Mouse (Mus musculus) G1E-ER4 (cell line): ENCODE results near the gene Pde6g. TPM values are rescaled to one million over a fixed set of nuclear protein-coding genes. Genes with fewer than 3 reads are reported as not detected.

Experiments
- GATA1 ChIP-seq: IDR thresholded peaks from one replicate; pipeline ENCODE4 v1.8.0; 2012; ENCODE audit warnings: low read length, inconsistent platforms
- polyA plus RNA-seq: library from polyadenylated mRNA; stranded (reverse); fragments of >175 nt; gene quantifications from 2 replicates; pipeline ENCODE4 v1.2.3, GENCODE M21; 2012

The Pde6g gene
- polyA plus RNA-seq, 1 experiment = 0.17 TPM

DNA sequence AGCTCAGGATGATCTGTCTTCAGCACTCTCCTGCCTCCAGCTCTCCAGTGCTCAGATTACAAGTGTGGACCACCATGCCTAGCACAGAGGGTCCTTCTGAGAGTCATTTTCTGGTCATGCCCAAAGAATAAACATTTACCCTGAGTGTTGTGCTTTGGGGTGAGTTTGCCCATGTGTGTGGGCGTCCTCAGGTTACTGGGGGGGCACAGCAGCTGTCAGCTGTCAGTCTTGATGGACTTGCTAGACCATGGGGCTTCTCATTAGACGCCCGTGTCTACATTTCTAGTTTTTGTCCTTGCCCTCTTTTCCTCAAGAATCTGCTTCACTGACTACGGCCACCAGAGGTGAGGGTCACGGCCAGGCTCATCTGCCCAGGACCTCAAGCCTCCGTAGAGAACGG, 6.1 kb downstream of the Pde6g start:
- TF ChIP-seq GATA1 = no peak

DNA sequence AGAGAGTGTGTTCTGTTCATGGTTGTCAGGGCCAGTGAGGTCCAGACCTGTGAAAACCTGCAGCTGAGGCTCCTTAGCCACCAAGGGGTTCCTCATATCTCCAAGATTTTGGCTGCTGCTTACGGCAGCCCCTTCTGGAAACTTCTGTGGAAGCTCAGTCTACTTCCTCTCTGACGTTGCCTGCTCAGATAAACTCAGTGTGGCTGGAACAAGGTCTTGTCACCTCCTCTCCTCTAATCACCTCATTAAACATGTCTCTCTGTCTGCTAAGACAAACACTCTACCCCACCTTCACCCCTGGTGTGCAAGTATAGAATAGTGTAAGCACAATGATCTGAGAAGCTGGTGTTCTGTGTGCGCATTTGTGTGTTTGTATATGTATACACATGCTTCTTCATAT, 7.8 kb downstream of the Pde6g start:
- no peak for TF ChIP-seq GATA1

DNA sequence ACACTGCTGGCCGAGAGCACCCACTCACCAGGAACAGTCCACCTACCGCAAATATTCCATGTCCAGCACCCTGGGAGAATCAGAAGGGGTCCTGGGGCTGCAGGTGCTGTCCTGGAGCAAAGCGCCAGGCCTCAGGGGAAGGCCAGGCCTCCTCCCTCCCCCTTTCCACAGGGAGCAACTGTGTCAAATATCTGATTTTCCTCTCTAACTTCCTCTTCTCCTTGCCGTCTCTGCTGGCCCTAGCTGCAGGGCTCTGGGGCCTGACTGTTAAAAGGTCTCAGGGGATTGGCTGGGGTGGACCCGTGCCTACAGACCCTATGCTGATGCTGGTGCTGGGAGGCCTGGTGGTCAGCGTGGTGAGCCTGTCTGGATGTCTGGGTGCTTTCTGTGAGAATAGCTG, 9.2 kb downstream of the Pde6g start:
- no peak for TF ChIP-seq GATA1

DNA sequence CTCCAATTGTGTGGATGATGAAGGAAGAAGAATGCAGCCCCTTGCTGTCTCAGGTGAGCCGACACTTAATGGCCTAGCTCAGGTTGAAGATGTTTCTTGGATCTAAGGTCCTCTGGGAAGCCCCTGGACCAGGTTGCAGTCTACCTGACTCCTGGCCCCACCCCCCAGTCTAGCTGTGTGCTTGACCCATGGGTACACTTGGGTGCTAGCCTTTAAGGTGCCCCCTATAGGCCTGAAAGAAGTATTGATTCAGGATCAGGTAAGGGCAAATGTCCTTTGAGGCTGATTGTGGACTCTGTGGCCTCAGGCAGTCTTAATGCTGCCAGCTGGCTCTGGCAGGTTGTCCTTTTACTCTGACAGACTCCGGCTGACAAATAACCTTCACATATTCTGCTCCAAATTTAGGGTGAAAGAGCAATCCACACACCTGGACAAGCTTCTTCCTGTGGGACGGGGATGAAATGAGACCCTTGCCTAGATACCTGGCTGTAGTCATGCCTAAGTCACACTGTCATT, 10.5 kb downstream of the Pde6g start:
- TF ChIP-seq GATA1 = no peak

DNA sequence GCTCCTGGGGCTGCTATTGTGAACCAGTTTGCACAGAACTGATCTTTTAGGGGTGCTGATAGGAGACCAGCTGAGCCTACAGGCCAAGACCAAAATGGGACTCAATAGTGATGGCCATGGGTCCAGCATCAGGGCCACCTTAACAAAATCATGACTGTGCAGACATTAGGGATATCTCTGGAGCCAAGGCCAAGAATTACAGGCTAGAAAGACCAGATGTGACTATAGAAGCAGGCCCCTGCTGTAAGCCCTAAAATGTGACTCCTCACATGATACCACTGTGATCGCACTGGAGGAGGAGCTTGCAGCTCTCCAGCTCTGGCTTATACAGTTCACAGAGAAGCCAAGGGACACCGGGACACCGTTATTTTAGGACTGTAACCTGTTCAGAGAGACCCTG, 11.0 kb downstream of the Pde6g start, which contains the start of gene Tspan10:
TSS of gene Tspan10 (plus strand) at position 301 of the 400 bp plus-strand sequence.
- TF ChIP-seq GATA1 = no peak

DNA sequence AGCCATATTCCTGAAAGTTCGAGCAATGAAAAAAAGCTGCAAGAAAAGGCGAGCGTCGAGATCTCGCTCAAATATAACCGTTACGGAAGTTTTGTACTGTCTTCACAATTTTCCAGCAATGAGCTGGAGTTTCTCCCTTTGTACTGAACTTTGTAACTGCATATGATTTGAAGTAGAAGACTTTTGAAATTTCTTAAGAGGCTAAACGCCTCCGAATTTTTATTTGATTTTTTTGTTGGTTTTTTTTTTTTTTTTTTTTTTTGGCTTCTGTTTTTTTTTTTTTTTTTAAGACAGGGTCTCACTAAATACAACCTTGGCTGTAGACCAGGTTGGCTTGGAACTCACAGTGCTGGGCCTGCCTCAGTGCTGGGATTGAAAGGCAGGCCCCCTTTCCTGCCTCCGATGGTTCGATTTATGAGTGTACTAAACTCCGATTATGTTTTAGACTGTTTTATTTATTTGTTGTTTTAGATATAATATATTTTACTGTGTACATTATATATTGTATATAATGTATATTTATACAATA, 15.4 kb downstream of the Pde6g start:
- TF ChIP-seq GATA1 = no peak

DNA sequence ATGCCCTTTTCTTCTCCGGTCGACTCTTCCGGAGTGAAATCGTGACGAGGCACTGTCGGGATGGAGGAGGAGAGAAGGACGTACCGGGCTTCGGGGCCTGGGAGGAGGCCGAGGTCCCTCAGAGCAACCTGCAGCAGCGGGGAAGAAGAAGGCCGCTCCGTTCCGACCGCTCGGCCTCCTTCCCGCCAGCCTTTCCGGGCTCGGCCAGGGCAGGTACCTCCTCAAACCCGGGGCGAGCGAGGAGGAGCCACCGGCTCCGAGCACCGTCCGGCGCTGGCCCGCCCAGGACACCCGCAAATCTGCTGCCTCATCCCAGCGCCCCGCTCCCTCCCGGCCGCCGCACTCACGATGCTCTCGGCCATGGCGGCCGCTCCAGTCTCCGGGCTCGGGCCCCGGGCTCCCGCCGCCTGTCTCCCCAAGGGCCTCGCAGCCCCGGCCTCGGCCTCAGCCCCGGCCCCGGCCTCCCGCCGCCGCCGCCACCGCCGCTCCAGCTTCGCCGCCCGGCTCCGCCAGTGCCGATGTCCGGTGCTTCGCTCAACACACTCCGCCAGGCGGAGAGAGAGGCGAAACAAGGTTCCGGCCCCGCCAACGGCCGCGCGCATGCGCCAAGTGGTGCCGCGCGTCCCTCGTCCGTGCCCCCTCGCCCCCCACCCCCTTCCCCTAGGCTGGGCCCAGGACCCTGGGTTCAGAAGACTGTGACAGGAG, 16.0 kb downstream of the Pde6g start, which contains the start of gene Nploc4:
TSS of gene Nploc4 (minus strand) at position 557 of the 705 bp plus-strand sequence.
- no peak for TF ChIP-seq GATA1

DNA sequence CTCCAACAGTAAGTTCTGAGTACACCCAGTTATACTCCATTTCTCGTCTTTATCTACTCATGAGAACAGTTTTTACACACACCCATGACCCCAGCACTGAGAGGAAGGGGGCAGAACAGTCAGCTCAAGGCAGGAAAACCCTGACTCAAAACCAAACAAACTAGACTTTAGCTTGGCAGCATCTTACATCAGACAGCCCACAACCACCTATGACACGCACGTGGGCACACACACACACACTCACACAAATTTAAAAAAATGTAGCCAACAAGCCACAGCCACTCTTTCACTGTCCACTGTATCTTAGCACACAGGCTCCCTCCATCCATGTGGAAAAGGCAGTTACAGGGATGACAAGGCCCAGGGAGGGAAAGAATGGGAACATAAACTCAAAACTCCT, 26.6 kb downstream of the Pde6g start:
- no peak for TF ChIP-seq GATA1

DNA sequence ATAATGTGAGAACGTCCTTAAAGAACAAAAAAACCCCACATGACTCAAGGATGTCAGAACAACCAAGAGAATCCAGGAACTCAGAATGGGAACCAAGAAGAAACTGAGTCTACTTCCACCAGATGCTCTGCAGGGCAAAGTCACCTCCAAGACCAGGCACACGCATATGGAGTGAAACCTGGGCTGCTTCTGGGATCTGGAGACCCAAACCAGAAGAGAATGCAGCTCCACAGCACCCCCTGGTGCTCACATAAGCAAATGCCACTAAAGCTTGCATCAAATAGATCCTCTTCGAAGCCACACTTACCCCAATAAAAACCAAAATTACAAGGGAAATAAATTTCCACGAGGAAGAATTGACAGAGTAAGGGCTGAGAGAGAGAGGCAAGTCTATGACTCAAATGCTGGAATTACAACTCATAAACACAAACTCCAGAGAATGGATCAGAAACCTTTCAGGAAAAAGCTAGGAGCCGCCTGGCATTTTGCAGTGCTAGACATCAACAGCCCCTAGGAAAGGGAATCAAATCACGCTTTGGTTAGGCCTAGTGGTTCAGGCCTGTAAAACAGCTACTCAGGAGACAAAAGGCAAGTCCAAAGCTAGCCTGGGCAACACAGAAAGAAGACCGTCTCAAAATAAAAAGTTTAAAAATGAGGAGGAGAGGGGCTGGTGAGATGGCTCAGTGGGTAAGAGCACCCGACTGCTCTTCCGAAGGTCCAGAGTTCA, 29.6 kb downstream of the Pde6g start:
- TF ChIP-seq GATA1 = no peak

DNA sequence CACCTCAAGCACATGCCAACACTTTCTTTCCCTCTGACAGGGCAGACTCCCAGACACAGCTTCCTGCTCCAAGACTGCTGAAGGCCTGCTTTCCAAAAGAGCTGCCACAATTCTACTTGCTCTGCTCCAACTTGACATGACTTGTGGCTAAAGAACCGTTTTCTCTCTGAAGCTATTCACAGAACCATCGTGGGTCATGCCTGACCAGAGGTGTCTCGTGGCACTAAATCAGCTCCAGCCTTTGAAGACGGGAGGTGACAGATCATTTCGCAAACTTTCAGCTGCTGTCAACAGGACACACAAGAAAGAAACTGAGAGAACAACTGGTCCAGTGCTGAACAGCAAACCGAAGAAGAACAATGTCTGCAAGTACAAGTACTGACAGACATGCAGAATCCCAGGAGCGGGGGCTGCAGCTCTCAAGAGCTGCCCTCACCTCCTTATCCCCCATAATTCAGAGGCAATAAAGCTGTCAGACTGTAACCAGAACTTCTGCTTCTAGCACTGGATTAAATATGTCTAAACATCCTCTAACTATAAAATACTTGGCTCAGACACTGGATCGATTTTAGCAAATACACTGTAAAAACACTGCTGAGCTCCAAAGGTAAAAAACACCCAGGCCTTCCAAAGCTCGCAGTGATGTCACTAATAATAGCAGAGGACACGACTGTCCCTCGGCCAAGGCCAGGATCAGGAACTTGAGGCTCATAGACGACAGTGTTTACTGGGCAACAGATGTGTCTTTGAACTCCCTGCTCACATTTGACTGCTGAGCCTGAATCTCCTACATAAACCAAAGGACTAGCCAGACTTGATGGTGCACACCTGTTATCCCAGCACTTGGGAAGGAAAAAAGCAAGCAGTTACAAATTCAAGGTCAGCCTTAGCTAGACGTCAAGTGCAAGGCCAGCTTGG, 30.4 kb downstream of the Pde6g start:
- no peak for TF ChIP-seq GATA1

DNA sequence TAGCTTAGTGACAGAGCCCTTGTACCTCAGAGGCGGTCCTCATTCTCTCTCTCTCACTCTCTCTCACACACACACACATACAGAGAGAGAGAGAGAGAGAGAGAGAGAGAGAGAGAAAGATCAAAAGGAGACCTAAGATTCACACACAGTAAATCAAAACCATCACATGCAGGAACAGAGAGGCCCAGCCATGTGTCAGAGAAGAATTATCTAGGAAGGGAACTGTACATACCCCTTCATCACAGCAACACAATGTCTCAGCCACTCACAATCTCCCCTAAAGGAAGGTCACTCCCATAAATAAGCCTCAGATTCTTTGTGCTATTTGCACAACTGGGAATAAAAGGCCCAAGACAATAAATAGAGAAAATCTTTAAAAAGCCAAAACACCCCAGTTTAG, 34.7 kb downstream of the Pde6g start:
- no peak for TF ChIP-seq GATA1

DNA sequence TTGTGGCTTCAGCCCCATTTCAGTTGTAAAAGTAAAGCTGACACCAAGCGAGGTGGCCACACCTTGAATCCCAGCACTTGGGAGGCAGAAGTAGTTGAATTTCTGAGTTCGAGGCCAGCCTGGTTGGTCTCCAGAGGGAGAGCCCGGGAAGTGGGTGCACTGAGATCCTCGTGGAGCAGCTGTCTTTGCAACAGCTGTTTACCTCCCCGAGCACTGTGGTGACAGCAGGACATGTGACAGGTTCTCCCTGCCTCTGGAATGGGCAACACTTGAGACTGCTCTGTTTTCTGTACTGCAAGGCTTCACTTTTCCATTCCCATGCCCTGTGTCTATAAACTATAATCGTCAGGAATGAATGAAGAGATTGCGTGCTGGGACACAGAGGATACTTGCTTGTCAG, 35.4 kb downstream of the Pde6g start:
- TF ChIP-seq GATA1 = no peak

DNA sequence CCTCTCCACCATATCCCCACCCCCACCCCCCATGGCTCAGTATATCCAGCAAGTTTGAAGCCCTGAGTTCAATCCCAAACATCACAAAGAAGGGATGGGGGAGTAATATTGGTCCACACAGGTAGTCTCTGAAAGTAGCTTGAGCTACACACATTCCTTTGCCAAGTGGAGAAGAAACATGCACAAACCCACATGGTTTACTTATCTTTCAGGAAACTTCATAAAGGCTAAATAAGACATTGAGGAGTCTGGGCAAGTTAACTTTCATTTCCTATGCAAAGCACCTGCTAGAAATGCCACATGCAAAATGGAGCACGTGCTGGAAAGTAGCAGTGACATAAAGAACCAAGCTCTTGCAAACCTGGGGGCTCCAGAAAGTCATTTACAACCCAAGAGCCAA, 46.9 kb downstream of the Pde6g start:
- no peak for TF ChIP-seq GATA1

DNA sequence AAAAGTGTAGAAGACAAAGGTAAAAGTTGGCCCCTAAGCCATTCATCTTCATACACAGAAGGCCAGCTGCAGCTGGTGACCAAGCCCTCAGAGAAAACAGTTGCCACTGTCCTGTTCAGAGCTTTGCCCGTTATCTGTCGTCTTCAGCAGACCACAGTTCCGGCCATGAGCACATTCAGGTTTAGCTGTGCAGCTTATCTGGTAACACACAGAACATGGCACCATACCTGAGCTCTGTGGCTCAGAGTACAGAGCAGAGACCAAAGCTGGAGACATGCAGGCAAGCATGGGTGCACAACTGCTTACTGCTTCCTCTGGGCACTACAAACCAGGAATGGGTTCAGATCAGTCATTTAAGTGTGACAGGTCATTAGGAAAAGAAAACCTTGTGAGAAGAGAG, 47.4 kb downstream of the Pde6g start:
- TF ChIP-seq GATA1 = peak; percentile 58

DNA sequence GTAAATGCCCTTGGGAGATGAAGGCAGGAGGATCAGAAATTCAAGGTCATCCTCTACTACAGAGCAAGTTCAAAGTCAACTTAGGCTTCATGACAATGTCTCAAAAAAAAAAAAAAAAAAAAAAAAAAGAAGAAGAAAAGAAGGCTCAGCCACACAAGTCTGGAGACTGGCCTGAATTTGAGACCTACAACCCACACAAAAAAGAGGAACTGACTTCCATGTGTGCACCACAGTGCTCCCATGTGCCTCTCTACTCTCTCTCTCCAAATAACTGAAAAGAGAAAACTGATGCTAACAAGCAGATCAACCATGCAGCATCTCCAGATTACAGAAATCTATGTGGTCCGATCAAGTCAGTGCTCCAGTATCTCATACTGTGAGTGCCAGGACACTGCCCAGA, 48.5 kb downstream of the Pde6g start:
- no peak for TF ChIP-seq GATA1
